Mouse (Mus musculus) liver, postnatal 0 days (tissue): ENCODE results near the gene Dcaf11. TPM values are rescaled to one million over a fixed set of nuclear protein-coding genes. Genes with fewer than 3 reads are reported as not detected.
A peak's percentile ranks its signal among the peaks of the same experiment; 100 is the strongest.

ENCODE experiments used
- ATAC-seq: fragments of 200-750 bp; cut with Nextera tagmentation; 2 replicates; pipeline ENCODE4 v1.8.0; 2017; ENCODE audit warnings: mild to moderate bottlenecking, moderate library complexity
- DNase-seq: peaks from one replicate; pipeline ENCODE4 v3.0.0-alpha.2; 2016
- H3K27ac ChIP-seq: fragments of 300-500 bp; sonication (generic); 2 replicates; pipeline ENCODE4 v1.5.1; 2014; ENCODE audit warnings: antibody characterized with exemption, moderate library complexity, mild to moderate bottlenecking, low read depth
- H3K27me3 ChIP-seq: fragments of 300-500 bp; sonication (generic); 2 replicates; pipeline ENCODE4 v1.6.1; 2014; ENCODE audit warnings: low read length, control low read depth, mixed read lengths; ENCODE audit not compliant: insufficient read depth
- H3K36me3 ChIP-seq: fragments of 300-500 bp; sonication (generic); replicated peaks from 2 replicates; pipeline ENCODE4 v1.6.1; 2014; ENCODE audit warnings: mild to moderate bottlenecking, control low read depth, low read length, moderate library complexity, mixed read lengths; ENCODE audit not compliant: insufficient read depth
- H3K4me1 ChIP-seq: fragments of 300-500 bp; sonication (generic); 2 replicates; pipeline ENCODE4 v1.6.1; 2014; ENCODE audit warnings: antibody characterized with exemption, mild to moderate bottlenecking, control low read depth; ENCODE audit not compliant: insufficient read depth
- H3K4me2 ChIP-seq: fragments of 300-500 bp; sonication (generic); 2 replicates; pipeline ENCODE4 v1.6.1; 2014; ENCODE audit warnings: low read depth, mild to moderate bottlenecking, low read length, moderate library complexity, mixed read lengths
- H3K4me3 ChIP-seq: fragments of 300-500 bp; sonication (generic); 2 replicates; pipeline ENCODE4 v1.5.1; 2014; ENCODE audit warnings: low read depth, low read length
- H3K9ac ChIP-seq: fragments of 300-500 bp; sonication (generic); replicated peaks from 2 replicates; pipeline ENCODE4 v1.6.1; 2014; ENCODE audit warnings: mild to moderate bottlenecking, moderate library complexity
- H3K9me3 ChIP-seq: fragments of 300-500 bp; sonication (generic); 2 replicates; pipeline ENCODE4 v1.6.1; 2016; ENCODE audit warnings: mild to moderate bottlenecking, control low read depth, low read length, mixed read lengths
- CTCF ChIP-seq: sonication (generic); IDR thresholded peaks from 2 replicates; pipeline ENCODE4 v1.5.1; 2016; ENCODE audit warnings: antibody characterized with exemption, low read depth
- EP300 ChIP-seq: IDR thresholded peaks from 2 replicates; pipeline ENCODE4 v1.6.1; 2016; ENCODE audit warnings: antibody characterized with exemption, low read depth, mild to moderate bottlenecking
- WGBS: fragments of 180-500 bp; shearing (Covaris S2); extraction: QIAGEN DNeasy Blood & Tissue Kit; methylation state at CpG from one replicate; pipeline ENCODE4 v1.1.7; 2014; ENCODE audit not compliant: insufficient replicate concordance; 5-methylcytosine and 5-hydroxymethylcytosine counted together
- polyA plus RNA-seq: library from polyadenylated mRNA; unstranded; fragments of >200 nt; fragmentation: Nextera tagmentation; extraction: Ambion mirVana; gene quantifications from 2 replicates; pipeline ENCODE4 v1.2.1, GENCODE M21; 2015

The Dcaf11 gene
- polyA plus RNA-seq, 1 experiment from 2014 or later: 59.9 TPM

DNA sequence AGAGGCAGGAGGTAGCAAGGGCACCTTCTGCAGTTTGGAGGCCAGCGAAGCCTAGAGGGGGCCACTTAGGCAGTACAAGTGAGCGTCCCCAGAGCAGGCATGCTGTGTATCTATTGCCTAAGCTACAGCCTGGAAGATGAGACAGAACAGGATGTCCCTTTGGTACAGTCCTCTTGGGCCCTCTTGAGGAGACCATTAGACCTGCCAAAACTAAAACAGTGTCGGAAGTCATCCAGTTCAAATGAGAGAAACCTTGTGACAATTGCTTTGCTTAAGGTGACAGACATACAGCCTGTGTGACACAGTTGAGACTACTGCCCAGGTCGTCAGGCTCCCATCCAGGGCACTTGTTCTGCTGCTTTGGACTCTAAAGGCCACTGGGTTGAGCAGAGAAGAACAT, 40.2 kb upstream of the Dcaf11 start:
- no peak overlapping the region for H3K9ac ChIP-seq
- WGBS: 48% methylated on average over 4 of the region's 4 CpGs
- no peak for DNase-seq
- 0 out of 2 replicates have a peak, but pooled peaks have one; percentile 5 for TF ChIP-seq CTCF
- TF ChIP-seq EP300: no peak
- H3K27ac ChIP-seq: no peak overlapping the region
- ATAC-seq: no peak
- no peaks in the 10 kb centered on the region for H3K9me3 ChIP-seq
- no peaks in the 10 kb centered on the region for H3K36me3 ChIP-seq
- H3K4me3 ChIP-seq: no peak overlapping the region
- peaks cover 7% of the 10 kb centered on the region for H3K4me1 ChIP-seq
- no peak overlapping the region for H3K4me2 ChIP-seq
- peaks cover 46% of the 10 kb centered on the region for H3K27me3 ChIP-seq

DNA sequence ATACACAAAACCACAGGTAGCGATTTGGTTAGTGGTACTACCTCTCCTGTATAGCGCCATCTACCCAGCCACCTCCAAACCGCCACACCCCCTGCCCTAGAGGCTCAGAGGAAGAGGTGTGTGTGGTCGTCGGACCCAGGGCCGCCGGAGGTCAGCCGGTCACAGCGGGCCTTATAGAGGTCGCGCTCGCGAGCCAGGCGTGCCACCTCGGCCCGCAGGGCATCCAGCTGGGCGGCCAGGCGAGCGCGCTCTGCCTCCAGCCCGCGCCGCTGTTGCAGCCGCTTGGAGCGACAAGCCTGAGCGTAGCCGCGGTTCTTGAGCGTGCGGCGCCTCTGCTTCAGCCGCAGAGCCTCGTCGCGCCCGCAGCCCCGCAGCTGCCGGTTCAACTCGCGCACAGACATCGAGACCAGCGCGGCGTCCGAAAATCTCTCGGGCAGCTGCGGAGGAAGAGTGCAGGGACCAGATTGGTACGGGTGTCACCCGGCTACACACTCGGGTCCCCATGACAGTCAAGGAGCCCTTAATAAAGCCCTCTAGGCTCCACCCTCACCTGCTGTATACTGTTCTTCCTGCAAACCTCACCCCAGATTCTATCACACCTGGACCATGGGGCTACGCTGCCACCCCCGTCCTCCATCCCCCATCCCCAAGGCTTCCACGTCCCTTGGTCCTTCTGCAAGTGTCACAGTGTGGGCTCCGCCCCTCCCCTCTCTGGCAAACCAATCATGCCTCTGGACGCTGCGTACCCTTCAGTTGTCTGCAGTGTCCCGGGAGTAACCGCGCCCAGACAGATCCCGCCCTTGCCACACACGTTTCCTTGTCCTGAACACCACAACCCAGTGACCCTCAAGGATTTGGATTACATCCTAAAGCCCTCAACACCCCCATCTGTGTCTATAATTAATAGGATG, 39.1 kb upstream of the Dcaf11 start:
- H3K4me1 ChIP-seq: peaks cover 7% of the 10 kb centered on the region
- WGBS: 1% methylated on average over 61 of the region's 61 CpGs
- H3K4me3 ChIP-seq: peak overlapping the region; percentile 41
- no peak overlapping the region; the same call in 1 of the 2 replicates for H3K9ac ChIP-seq
- peaks cover 48% of the 10 kb centered on the region for H3K27me3 ChIP-seq
- TF ChIP-seq CTCF (no peak), EP300 (no peak)
- no peaks in the 10 kb centered on the region for H3K36me3 ChIP-seq
- ATAC-seq (no peak), DNase-seq (no peak)
- no peak overlapping the region for H3K27ac ChIP-seq
- H3K9me3 ChIP-seq: no peaks in the 10 kb centered on the region
- peak overlapping the region; percentile 69 for H3K4me2 ChIP-seq

DNA sequence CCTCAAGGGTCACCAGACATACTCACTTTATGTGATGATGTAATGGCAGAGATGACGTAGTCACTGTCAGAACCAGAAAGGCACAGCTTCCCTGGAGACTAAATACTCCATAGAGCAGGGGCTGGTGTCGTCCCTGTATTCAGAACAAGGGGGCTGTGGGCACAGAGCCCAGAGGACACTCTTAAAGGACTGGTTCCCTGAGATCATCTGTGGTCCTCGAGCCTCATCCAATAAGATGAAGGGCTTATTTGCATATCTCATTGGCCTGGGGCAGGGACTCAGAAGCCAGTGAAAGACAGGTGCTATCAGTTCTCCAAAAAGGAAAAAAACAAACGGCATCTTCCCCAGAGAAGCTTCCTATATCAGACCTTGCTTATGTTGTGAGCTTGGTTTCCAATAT, 35.7 kb upstream of the Dcaf11 start:
- Histone ChIP-seq H3K27ac (no peak overlapping the region), H3K9ac (no peak overlapping the region), H3K4me2 (no peak overlapping the region), H3K9me3 (no peaks in the 10 kb centered on the region), H3K27me3 (peaks cover 44% of the 10 kb centered on the region), H3K4me3 (no peak overlapping the region), H3K4me1 (peaks cover 7% of the 10 kb centered on the region), H3K36me3 (no peaks in the 10 kb centered on the region)
- DNase-seq: no peak
- ATAC-seq: no peak
- no peak for TF ChIP-seq EP300
- TF ChIP-seq CTCF: no peak
- WGBS: 40% methylated on average over 4 of the region's 4 CpGs

DNA sequence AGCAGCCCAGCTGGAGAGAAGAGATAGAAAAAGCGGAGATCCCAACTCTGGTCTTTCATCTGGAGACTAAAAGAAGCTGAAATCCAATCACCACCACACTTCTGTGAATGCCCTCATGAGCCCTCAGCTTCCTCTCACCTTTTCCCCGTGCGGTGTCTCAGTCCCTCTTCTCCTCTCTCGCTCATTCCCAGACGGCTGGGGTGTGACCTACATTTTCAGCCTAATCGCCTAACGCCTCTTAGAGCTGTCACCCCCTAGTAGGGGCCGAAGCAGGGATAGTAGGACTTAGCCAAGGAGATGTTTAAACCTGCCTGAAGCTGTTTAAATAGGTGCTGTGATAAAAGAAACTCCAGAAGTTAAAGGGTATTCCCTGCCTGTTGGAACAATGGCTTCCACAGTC, 35.0 kb upstream of the Dcaf11 start, which contains the start of gene Nrl:
Gene Nrl, minus strand, starts transcription at position 197 of the 400 bp plus-strand sequence.
- ATAC-seq (no peak), DNase-seq (no peak)
- H3K4me3 ChIP-seq: no peak within 1 kb of the TSS
- H3K9ac ChIP-seq: no peak within 1 kb of the TSS
- whole genome bisulfite sequencing: 24% methylated on average over 8 of the region's 8 CpGs
- peaks cover 42% of the 10 kb centered on the region for H3K27me3 ChIP-seq
- no peak within 1 kb of the TSS for H3K27ac ChIP-seq
- peaks cover 7% of the 10 kb centered on the region for H3K4me1 ChIP-seq
- no peaks in the 10 kb centered on the region for H3K36me3 ChIP-seq
- H3K9me3 ChIP-seq: no peaks in the 10 kb centered on the region
- TF ChIP-seq CTCF (no peak), EP300 (no peak)
- no peak within 1 kb of the TSS for H3K4me2 ChIP-seq

DNA sequence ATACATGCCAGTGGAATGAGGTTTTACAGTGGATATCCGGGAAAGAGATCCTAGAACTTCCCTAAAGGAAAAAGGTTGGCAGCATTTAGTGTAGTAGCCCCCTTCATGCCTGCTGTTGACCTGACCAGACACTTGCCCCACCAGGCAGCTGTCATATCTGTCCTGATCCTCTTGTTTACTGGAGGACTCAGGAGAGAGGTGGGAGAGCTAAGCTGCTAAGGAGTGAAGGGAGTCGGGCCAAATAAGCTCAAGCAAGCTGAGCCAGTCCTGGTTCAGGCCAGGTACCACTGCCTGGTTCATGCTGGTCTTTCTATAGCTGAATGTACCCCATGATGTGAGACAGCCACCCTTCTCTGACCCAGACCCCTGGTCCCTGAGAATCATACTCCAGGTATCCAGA, 33.1 kb upstream of the Dcaf11 start:
- Histone ChIP-seq H3K4me3 (no peak overlapping the region), H3K27me3 (peaks cover 25% of the 10 kb centered on the region), H3K9me3 (no peaks in the 10 kb centered on the region), H3K4me1 (peaks cover 4% of the 10 kb centered on the region; the same call in 1 of the 2 replicates), H3K36me3 (no peaks in the 10 kb centered on the region), H3K4me2 (no peak overlapping the region), H3K9ac (no peak overlapping the region), H3K27ac (no peak overlapping the region)
- 65% methylated on average over 2 of the region's 2 CpGs for WGBS
- TF ChIP-seq CTCF (no peak), EP300 (no peak)
- ATAC-seq (no peak), DNase-seq (no peak)

DNA sequence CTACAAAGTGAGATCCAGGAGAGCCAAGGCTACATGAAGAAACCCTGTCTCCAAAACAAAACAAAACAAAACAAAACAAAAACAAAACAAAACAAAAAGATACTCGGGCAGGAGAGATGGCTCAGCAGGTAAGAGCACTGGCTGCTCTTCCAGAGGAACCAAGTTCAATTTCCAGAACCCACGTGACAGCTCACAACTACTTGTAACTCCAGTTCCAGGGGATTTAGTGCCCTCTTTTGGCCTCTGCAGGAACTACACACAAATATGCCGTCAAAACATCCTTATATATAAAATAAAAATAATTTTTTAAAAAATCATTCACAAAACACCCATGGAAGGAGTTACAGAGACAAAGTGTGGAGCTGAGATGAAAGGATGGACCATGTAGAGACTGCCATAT, 31.9 kb upstream of the Dcaf11 start:
- ATAC-seq (no peak), DNase-seq (peak; percentile 49)
- peaks cover 15% of the 10 kb centered on the region; the same call in 1 of the 2 replicates for H3K27me3 ChIP-seq
- H3K4me1 ChIP-seq: peaks cover 4% of the 10 kb centered on the region; the same call in 1 of the 2 replicates
- WGBS: 14% methylated on average over 3 of the region's 3 CpGs
- no peak overlapping the region for H3K9ac ChIP-seq
- H3K4me2 ChIP-seq: no peak overlapping the region
- H3K9me3 ChIP-seq: no peaks in the 10 kb centered on the region
- no peak overlapping the region for H3K4me3 ChIP-seq
- H3K36me3 ChIP-seq: no peaks in the 10 kb centered on the region
- TF ChIP-seq EP300: no peak
- TF ChIP-seq CTCF: peak; percentile 72
- H3K27ac ChIP-seq: no peak overlapping the region
